8 mouse cellular contexts compared by ENCODE assay signal in the genomic region with DNA sequence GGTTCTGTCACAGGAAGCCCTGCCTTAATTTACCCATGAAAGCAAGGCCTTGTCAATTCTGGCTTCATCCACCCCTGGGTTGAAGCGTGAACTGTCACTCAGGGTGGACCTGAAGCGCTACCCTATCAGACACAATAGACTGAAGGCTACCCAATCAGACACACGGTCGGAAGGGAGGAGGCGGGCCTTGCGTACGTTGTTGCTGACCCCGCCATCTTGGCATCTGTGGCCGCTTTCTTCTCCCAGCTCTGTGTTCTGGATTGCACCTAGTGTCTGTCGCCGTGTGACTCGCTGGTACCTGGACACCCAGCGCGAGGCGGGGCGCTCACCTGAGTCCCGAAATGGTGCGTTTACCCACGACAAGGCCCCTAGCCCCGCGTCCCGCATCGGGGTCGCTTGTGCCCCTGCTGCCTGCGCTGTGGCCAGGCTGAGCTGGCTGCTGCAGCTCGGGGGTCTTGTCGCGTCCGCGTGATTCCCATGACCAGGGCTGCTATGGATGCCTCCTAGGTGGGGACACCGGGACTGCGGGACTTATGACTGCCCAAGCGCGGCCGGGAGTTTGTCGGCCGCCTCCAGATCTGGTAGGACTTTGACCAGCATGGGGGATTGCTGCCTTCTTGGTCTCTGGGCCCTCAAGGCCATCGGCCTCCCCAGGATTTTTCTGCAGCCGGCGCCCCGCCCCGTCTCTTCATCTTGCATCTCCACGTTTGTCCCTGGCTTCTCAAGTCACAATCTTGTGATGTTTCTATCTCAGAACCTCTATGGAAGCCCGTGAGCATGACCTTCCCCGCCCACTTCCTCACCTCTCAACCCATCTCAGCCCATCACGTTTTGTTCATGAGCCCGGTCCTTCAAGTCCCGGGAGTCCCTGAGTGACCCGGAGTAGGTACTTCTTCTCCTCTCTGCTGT. TPM values are rescaled to one million over a fixed set of nuclear protein-coding genes. Genes with fewer than 3 reads are reported as not detected.
A peak's percentile ranks its signal among the peaks of the same experiment; 100 is the strongest.
DNase-seq lines count a peak whose midpoint lies in the region; ATAC-seq and TF ChIP-seq lines count a peak whose summit lies in the region.

A gene (plus strand): TSS at position 183 of the 909 bp plus-strand sequence.

- peak; percentile 88 for DNase-seq in ES-E14 (ENCODE audit: low read depth, low spot score)
- peak; percentile 93 for DNase-seq in cerebellum, adult 11-12 months
- DNase-seq in heart, postnatal 25 days (ENCODE audit: low spot score), result peak; percentile 81
- peak; percentile 93 to 97 for DNase-seq in layer of hippocampus, adult 18-20 months (ENCODE audit: low spot score in 2 of 2)
- DNase-seq in lung, adult 2 months, result peak; percentile 82
- DNase-seq in thymus, adult 18-20 months, result peak; percentile 78 to 85

- H3K27ac ChIP-seq in ES-E14 (ENCODE audit: insufficient read depth, low read depth, low read length, poor library complexity, severe bottlenecking), result no peak within 1 kb of the TSS; the same call in 1 of the 2 replicates
- H3K27ac ChIP-seq in forebrain, embryonic 15.5 days (replicated peaks), result peak within 1 kb of the TSS; percentile 91

- peak; percentile 84; the same call in 1 of the 2 replicates for TF ChIP-seq POLR2A in lung, adult 2 months (IDR thresholded peaks at IDR 0.05; ENCODE audit: borderline replicate concordance, extremely low read depth, low read depth, low read length)

- in situ Hi-C loops in ES-E14 (cut with MboI; ENCODE audit: low sequenced_read_pairs in 2 of 2, unreplicated experiment in 2 of 2), result no loop called here

- no peaks in the 10 kb centered on the region for H3K9me3 ChIP-seq in ES-E14 (ENCODE audit: control insufficient read depth, insufficient read depth, low read depth, low read length)
- H3K9me3 ChIP-seq in forebrain, embryonic 15.5 days, result no peaks in the 10 kb centered on the region

- peak; percentile 100 for ATAC-seq in forebrain, embryonic 15.5 days (replicated peaks)
- ATAC-seq in neutrophil, adult 5-6 weeks (ENCODE audit: extremely low read depth, insufficient number of reproducible peaks, low FRiP score, poor library complexity, severe bottlenecking), result peak; percentile 100

- WGBS in forebrain, embryonic 15.5 days, result under 1% methylated on average over 49 of the region's 49 CpGs
- under 1% methylated on average over 49 of the region's 49 CpGs for WGBS in lung, adult 2 months

- intact Hi-C loops in heart, postnatal 25 days (cut with DNase I), result no loop called here

- peaks cover 3% of the 10 kb centered on the region; the same call in 1 of the 2 replicates for H3K36me3 ChIP-seq in ES-E14 (ENCODE audit: control insufficient read depth, insufficient read depth, low read length, poor library complexity, severe bottlenecking)
- H3K36me3 ChIP-seq in forebrain, embryonic 15.5 days, result peaks cover 23% of the 10 kb centered on the region

- peaks cover 3 to 5% of the 10 kb centered on the region in 2 experiments; a peak in 3 of 4 replicates for H3K4me1 ChIP-seq in ES-E14 (ENCODE audit: control insufficient read depth in 2 of 2, insufficient read depth in 2 of 2, low read length in 2 of 2, poor library complexity in 1 of 2)
- H3K4me1 ChIP-seq in forebrain, embryonic 15.5 days, result peaks cover 36% of the 10 kb centered on the region
- peaks cover 9% of the 10 kb centered on the region for H3K4me1 ChIP-seq in lung, adult 2 months (ENCODE audit: control insufficient read depth, insufficient read depth, low read length)

- H3K4me2 ChIP-seq in forebrain, embryonic 15.5 days (replicated peaks), result peak within 1 kb of the TSS; percentile 79

- H3K9ac ChIP-seq in ES-E14 (ENCODE audit: insufficient read depth, low read depth, low read length, poor library complexity, severe bottlenecking), result peak within 1 kb of the TSS; percentile 97
- peak within 1 kb of the TSS; percentile 97 for H3K9ac ChIP-seq in forebrain, embryonic 15.5 days (replicated peaks)

- no peaks in the 10 kb centered on the region; the same call in 1 of the 2 replicates for H3K27me3 ChIP-seq in forebrain, embryonic 15.5 days

- peak within 1 kb of the TSS; percentile 85 to 96 for H3K4me3 ChIP-seq in ES-E14 (ENCODE audit: insufficient read depth in 1 of 2, low read depth in 1 of 2, low read length in 2 of 2, poor library complexity in 1 of 2, severe bottlenecking in 1 of 2)
- H3K4me3 ChIP-seq in forebrain, embryonic 15.5 days, result peak within 1 kb of the TSS; percentile 90
- H3K4me3 ChIP-seq in lung, adult 2 months (replicated peaks; ENCODE audit: extremely low read depth, low read depth, low read length), result peak within 1 kb of the TSS; percentile 84

- no peak for TF ChIP-seq CTCF in lung, adult 2 months (IDR thresholded peaks at IDR 0.05; ENCODE audit: insufficient read depth, low read length)

TF ChIP-seq in ES-E14, 5 proteins besides CTCF, POLR2A, EP300 and RAD21:
- no peak for TF ChIP-seq ZNF384 (IDR thresholded peaks at IDR 0.05; ENCODE audit: low read depth, low read length)
- TF ChIP-seq HCFC1 (IDR thresholded peaks at IDR 0.05; ENCODE audit: borderline replicate concordance, insufficient read depth, low read length), result peak; percentile 10; the same call in 1 of the 2 replicates
- peak; percentile 68 for TF ChIP-seq CHD2 (IDR thresholded peaks at IDR 0.05; ENCODE audit: low read depth, low read length)
- no peak for TF ChIP-seq ZC3H11A (IDR thresholded peaks at IDR 0.05; ENCODE audit: borderline replicate concordance, low read depth, low read length)

RNA-seq across cellular contexts. Expression of the gene that starts here (rescaled TPM):
- total RNA-seq in ES-E14 (2012; rRNA removed), result 12.9 and 14.9 TPM in 2 replicates
- polyA plus RNA-seq in forebrain, embryonic 15.5 days (2015; fragmentation: Nextera tagmentation; extraction: Ambion mirVana), result 73.6 and 75.8 TPM in 2 replicates
- total RNA-seq in heart, postnatal 25 days (2021), result 1 to 10 TPM; 5.4 to 7.2 TPM
- 10 to 100 TPM; 23.7 to 25.2 TPM for total RNA-seq in layer of hippocampus, adult 18-20 months (2021)
- 3.3 and 5.2 TPM in 2 replicates for polyA plus RNA-seq in lung, adult 2 months (2012; rRNA removed)
- total RNA-seq in neutrophil, adult 5-6 weeks (2017), result 18.7 and 25.8 TPM in 2 replicates

Comparison
In these comparisons a context has a peak if more than half of its experiments do, and no peak if none do; other contexts are left out.
1. RNA of the gene that starts here (polyA plus RNA-seq): 73.6 to 75.8 TPM in forebrain, embryonic 15.5 days; 3.3 to 5.2 TPM in lung, adult 2 months; every median in the first group is over 10 times any median in the second.
2. Peak in every context shown above with its lines, with median percentiles within 50 percentile points of each other: DNase-seq and H3K4me3 ChIP-seq.